Mouse (Mus musculus): ENCODE measurements around the gene Lpcat3.
A peak's percentile ranks its signal among the peaks of the same experiment; 100 is the strongest.

Lpcat3 gene

DNA sequence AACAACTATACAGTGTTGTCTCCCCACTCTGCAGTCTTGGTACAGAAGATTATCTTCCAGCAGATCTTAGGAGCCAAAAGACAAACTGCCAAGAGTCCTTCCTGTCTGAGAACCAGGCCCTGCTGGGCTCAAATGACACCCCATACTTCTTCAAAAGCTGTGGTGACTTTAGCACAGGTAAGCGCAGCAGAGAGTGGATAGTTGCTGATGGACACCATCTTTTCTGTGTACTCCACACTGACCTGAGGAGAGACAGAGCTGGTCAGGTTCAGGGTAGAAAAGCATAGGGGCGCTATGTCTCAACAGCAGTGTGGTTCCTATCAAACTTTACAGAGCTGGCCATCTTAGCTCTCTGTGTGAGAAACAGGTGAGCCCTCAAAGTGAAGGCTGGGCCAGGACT lies 41.6 kb downstream of the Lpcat3 start:
- DNase-seq (ENCODE audit: low read depth, low spot score): no peak

DNA sequence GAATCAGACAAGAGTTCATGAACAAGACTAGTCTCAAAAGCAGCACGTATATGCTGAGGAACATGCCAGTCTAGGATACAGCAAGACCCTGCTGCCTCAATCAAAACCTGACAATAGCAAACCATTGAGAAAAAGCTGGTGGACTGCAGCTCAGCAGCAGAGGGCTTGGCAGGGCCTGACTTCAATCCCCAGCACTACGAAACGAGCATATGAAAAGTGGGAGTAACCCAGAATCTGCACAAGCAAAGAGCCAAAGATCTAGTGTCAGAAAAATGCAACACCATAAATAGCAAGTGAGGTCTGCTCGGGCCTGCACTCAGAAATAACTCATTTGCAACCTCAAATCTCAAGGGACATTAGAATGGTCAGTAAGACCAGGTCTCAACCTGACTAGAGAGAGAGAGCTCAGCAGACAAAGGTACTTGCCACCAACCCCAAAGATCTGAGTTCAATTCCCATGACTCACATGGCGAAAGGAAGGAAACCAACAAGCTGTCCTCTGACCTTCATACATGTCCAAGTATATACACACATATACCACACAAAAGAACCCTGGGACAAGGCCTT lies 43.3 kb downstream of the Lpcat3 start:
- DNase-seq (ENCODE audit: low read depth, low spot score): no peak

DNA sequence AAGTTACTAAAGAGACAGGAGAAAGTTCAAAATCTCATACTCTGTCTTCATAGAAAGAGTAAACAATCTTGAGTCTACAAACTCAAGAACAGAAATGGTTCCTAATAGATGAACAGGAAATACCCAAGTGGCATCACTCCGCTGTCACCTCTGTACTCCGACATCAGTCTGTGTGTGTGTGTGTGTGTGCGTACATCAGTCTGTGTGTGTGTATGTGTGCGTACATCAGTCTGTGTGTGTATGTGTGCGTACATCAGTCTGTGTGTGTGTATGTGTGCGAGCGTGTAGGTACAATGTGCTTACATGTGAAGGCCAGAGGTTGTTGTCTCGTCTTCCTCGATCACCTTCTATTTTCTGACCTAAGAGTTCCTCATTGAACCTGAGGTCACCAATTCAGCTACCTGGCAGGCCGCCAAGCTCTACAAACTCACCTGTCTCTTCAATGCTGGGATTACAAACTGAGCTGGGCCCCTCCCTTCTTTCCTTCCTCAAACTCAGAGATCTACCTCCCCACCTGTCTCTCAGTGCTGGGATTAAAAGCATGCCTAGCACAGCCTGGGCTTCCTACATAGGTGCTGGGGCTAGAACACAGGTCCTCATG lies 45.6 kb downstream of the Lpcat3 start:
- DNase-seq (ENCODE audit: low read depth, low spot score): no peak

DNA sequence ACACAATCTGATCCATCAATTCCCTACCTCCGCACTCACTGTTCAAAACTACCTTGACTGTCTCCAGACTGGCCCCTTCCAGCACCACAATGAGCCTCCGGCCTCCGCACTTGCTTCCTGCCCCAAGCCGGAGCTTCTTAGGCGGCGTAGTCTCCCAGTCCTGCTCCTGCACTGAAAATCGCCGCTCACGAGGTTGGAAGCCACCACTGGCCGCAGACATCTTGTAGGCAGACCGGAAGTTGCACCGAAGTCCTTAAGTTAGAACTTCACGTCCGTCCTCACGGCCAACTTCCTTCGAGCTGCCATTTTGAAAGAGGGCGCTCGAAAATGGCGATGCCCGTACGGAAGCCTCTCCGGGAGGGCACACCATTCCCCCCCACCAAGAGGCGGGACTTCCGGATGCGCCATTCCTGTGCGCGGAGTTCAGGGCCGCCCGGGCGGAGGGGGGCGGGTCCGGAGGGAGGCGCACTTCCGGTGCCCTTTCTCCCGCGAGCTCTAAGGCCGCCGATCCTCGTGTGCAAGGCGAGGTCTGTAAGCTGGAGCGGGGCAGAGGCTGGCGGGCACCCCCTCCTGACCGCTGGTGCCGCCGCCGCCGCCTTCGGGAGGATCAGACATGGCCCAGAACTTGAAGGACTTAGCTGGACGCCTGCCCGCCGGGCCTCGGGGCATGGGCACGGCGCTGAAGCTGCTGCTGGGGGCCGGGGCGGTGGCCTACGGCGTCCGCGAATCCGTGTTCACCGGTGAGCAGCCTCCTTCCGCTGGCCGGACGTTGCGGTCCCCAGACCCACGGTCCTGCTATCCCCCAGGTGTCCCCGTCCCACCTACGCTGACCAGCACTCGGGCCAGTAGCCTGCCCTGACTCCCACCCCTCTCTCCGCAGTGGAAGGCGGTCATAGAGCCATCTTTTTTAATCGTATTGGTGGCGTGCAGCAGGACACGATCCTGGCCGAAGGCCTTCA lies 49.3 kb downstream of the Lpcat3 start, which contains the start of the genes Emg1 and Phb2:
Emg1 (minus strand) TSS at position 355 of the 959 bp plus-strand sequence.
Phb2 (plus strand) TSS at position 513 of the 959 bp plus-strand sequence.
- peak; percentile 99 for DNase-seq (ENCODE audit: low read depth, low spot score)

DNA sequence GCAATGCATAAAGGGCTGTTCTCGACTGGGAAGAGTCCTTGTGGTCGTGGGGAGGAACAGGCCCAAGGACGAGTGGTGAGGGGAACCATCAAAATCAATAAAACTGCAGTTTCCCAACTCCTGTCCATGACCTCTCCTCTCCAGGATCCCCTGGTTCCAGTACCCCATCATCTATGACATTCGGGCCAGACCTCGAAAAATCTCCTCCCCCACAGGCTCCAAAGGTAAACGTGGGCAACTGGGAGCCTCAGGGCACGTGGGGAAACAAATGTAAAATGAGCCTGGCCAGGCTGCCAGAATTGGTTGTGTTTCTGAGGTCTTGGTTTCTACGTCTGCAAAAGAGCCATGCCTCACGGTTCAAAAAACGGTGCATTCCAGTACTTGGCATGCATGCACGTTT lies 50.1 kb downstream of the Lpcat3 start:
- DNase-seq (ENCODE audit: low read depth, low spot score): no peak

DNA sequence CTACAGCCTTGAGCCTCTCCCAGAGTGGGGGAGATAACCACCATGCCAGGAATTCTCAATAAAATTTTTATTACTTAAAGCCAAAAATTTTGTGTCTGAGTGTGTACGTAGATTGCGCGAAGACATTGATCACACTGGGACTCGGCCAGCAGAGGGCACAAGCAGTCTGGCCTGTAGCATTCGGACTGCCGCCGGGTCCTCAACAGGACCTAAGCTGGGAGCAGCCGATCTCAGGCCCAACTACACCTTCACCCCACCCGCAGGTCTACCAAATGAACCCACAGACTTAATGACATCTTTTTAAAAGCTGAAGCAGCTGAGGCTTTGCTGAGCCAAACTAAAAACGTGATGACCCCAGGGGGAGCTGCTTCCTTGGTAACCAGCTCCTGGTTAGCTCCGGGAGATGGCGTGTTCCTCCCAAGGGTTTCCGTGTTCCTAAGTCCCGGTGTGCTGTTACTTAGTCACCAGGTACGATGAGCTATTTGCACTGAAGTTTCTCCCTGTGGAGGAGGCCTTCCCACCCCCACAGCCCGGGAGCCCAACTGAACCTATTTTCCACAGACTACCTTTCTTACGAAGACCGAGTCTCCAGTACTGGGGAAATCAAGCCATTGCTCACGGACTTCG lies 54.1 kb downstream of the Lpcat3 start:
- peak; percentile 33 for DNase-seq (ENCODE audit: low read depth, low spot score)

DNA sequence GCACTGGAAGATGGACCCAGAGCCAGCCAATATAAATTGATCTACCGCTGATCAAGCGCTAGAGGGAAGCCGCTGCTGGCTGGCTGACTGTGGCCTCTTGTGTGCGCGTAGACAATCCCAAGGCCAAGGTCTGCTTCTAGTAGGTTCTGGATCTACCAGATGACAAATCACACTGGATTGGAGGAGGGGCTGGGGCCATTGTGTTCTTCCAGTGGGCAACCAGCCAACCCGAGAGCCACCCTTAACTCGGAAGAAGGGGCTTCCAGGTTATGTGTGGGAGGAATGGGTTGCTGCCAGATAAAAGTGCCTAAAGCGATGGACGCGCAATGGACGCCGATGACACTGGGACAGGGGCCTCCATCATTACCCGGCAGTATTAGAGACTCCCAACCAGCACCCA lies 55.1 kb downstream of the Lpcat3 start:
- DNase-seq (ENCODE audit: low read depth, low spot score): no peak

DNA sequence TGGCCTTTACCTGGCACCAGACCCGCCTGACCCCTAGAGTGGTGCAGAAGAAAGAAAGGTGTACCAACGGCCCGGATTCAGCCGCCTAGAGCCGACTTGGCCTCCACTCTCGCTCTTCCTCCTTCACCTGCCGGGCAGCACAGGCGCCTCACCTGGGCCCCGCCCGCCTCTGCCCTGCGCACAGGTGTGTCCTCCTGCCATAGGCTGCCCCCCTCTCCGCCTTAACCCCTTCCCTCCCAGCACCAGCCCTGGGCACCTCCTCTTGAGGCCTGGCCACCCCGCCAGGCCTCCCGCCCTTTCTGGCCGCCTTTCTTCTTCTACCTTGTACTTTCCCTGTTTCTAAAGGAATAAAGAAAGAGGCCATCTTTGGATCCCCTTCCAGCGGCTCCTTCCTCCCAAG lies 55.9 kb downstream of the Lpcat3 start:
- no peak for DNase-seq (ENCODE audit: low read depth, low spot score)

DNA sequence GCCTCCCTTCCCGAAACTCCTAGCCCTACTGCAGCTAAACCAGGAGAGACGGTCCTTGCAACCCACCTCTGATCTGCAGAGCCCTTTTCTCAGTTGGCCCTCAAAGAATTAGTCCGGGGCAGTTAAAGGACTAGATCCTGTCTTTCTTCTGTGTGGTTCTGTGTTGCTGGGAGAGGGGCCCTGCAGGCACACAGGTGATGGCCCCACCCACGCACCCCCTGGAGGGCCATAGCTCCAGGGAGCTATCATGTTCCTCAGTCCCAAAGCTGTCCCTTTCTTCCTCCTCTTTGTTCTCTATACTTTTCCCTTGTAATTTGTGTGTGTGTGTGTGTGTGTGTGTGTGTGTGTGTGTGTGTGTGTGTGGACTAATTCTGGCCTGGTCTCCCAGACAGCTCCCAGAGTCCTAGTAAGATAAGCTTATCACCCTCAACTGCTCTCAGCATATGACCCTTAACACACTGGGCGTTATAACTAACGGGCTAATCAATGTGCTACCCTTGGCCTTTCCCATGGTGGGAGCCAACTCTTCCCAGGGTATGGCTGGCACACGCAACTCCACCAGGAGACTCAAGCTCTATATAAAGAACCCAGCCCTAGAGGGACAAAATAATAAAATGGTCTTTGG lies 56.6 kb downstream of the Lpcat3 start:
- DNase-seq (ENCODE audit: low read depth, low spot score): no peak

DNA sequence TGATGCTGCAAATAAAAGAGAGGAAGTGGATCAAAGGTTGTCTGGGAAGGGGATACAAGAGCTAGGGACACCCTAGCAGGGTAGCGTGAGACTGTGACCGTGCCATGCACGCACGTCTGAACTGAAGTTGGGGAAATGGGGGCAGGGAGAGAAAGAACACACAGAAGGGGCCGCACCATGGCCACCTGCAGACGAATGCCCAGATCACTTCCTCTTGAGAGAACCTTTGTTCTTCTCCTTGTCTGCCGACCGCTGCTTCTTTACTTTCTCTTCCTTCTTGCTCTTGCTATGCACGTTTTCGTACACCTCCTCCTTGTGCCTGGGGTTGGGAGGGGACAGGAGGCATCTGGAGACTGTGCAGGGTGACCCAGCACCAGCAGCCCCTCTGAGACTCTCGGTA lies 58.1 kb downstream of the Lpcat3 start:
- DNase-seq (ENCODE audit: low read depth, low spot score): no peak

DNA sequence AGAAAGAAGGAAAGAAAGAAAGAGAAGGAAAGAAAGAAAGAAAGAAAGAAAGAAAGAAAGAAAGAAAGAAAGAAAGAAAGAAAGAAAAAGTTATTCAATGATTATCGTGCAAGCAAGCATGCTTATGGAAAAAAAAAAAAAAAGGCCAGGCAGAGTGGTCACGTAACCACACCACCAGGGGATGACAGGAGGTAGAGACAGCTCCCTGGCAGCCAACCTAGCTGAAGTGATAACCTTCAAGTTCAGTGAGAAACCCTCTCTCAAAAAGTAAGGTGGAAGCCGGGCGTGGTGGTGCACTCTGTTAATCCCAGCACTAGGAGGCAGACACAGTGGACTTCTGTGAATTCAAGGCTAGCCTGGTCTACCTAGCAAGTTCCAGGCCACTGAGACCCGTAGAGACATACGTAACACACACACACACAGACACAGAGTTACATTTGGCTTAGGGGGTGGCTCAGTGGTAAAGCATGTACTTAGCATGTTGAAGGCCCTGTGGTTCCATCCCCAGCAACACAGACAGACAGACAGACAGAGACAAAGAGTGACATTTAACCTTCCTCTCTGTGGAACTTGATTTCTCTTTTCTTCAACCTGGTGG lies 60.1 kb downstream of the Lpcat3 start:
- DNase-seq (ENCODE audit: low read depth, low spot score): no peak

DNA sequence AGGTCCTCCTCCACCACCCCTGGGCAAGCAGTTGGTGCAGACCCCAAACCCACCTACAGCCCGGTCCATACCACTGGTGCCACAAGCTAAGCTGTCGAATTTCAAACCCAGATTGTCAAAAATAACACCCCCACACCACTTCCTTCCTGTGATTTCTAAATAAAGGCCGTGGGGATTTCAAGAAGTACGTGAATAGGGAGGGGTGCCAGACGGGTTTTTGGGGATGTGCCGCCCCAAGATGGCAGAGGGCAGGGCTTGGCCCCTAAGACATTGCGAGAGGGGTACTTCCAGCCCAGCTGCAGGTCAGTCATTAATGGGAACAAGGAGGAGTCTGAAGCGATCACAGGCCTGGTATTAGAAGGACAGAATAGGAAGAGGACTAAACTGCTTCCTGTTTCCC lies 60.7 kb downstream of the Lpcat3 start:
- DNase-seq (ENCODE audit: low read depth, low spot score): no peak

DNA sequence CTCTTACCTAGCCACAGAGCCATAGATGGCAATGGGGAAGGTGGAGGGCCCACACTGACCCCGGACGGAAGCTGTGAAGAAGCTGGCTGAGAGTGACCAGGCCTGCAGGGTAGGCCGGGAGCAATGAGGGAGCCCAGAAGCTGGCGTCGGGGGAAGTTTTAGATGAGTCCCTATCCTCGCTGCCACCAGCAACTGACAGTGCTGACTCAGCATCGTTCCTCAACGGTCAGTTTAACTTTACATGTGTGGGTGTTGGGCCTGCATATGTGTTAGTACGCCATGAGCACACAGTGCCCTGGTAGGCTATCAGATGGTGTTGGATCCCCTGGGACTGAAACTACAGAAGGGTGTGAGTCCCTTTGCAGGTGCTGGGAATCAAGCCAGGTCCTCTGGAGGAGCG lies 61.6 kb downstream of the Lpcat3 start:
- DNase-seq (ENCODE audit: low read depth, low spot score): no peak

DNA sequence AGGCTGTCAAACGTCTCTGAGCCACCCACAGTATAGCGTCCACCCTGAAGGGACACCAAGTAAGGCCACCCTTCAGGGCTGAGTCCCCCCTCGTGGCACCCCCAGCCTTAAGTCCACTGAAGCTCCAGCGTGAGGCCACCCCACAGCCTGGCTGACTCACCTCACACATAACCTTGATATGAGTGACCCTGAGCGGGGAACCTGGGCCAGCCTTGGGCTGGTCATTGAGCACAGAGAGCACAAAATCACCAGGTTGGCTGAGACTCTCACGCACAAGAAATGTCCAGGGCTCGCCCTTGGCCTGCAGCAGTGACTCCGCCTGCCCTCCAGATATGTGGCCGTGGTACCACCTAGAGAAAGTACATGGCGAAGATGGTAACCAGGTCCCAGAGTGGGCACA lies 65.8 kb downstream of the Lpcat3 start:
- no peak for DNase-seq (ENCODE audit: low read depth, low spot score)

DNA sequence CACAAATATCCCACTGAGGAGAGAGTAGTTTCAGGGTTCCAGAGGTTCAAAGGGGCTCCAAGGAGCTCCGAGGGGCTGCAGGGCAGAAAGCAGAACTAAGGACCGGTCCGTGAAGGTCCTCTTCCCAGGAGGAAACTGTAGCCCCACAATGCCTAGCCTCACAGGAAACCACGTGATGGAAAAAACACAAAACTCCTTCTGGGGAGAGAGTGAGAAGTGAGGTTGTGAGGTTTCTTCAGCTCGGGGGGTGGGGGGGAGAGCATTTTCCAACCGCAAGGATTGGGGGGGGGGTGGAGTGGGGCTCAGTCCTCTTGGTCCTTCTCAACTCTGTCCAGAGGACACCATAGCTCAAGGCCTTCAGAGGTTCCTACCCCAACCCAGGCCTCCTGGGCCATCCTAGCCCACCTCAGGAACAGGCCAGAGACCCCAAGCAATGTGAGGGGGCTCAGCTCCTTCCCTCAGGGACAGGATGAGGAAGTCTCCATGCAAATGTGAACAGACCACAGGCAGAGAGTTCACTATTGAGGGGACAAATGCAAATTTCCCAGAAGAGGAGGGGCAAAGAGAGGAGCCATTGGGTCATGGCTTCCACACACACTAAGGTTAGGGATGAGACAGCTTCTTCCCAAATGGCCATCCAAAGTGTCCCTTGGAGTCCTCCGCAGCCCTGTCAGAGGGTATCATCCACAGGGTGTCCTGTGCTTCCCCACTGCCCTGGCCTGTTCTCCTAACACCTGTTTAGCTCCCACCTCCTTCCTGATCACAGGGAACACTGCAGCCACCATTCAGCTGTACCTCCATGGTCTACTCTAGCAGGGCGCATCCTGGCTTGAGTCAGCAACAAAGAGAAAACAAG lies 67.3 kb downstream of the Lpcat3 start:
- no peak for DNase-seq (ENCODE audit: low read depth, low spot score)

DNA sequence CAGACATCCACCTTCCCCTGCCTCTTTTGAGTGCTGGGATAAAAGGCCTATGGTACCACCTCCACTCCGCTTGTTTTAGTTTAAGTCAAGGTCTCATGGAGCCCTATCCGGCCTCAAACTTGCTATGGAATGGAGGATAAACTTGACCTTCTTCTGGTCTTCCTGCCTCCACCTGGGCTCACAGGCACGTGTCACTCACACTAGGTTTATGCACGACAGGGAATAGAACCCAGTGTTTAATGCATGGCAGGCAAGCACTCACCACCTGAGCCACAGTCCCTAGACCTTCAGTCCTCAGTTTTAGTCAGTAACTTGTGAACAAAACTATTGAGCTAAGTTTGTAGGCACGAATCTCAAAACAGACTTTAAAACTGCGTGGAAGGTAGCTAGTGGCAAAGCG lies 68.2 kb downstream of the Lpcat3 start:
- no peak for DNase-seq (ENCODE audit: low read depth, low spot score)

DNA sequence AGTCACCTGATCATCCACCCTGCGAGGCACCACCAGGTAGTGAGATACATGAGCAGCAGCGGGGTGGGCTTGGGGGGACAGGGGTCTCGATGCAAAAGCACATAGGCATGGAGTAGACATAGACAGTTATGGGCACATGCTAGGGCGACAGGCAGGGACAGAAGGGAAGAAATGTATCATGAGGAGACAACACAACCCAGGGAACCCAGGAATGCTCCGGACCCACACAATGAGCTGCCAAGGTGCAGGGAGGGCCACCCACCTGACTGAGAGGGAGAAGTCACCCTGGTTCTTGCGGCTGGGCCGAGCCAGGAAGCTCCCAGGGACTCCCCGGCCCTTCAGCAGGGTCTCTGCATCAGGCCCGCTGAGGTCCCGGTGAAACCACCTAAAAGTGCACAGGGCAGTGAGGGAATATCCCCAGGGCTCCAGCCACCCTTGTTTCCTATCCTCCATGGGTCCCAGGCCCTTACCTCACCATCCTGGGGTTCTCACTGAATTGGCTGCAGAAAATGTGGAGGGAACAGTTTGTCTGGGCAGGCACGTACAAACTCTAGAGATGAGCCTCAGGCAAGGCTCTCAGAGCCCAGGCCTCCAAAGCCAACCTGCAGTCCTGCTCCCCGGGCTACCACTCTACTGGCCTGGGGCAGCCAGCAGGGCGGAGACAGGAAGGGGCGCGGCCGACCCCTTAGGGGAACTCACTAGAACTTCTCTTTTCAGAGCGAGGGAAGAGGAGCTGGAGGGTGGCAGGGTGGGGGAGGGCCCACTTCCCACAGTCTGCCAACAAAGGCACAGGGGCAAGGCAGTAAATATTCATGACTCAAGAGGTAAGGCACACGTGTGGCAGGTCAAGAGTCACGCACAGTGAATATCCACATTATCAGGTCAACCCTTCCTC lies 69.9 kb downstream of the Lpcat3 start:
- no peak for DNase-seq (ENCODE audit: low read depth, low spot score)

DNA sequence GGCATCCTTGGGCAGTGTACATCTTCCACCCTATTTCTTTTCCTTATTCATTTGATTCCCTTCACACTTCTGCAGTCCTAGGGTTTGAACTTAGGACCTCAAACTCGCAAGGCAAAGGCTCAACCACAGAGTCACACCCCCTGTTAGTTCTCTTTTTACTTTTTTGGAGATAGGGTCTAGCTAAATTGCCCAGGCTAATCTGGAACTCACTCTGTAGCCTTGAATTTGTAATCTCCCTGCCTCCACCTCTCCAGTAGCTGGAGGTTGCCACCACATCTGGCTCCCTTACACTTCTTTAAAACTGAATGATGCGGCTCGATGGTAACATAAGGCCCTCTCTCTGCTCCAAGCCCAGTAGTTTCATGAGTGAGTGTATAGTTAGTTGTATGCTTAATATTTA lies 71.6 kb downstream of the Lpcat3 start:
- DNase-seq (ENCODE audit: low read depth, low spot score): no peak

DNA sequence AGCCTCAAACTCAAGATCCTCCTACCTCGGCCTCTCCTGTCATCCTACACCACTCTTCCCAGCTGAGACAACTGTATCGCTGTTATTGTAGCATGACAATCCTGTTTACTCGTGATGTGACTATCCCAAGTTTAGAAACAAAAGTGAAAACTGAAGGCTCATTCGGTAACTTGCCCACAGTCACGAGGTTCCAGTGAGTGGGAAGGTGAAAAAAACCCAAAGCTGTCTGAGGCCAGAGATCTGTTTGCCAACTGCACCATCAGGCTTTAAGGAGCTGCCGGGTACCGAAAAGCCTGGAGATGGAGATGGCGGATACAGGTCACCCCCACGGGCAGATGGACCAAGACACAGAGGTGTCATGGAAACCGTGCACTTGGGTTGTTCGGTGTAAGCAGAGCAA lies 74.2 kb downstream of the Lpcat3 start:
- DNase-seq (ENCODE audit: low read depth, low spot score): no peak

Measured in mesoderm, embryonic 11.5 days (tissue).